Mouse (Mus musculus) heart, postnatal 0 days (tissue): ENCODE data around the gene Ttll7. TPM values are rescaled to one million over a fixed set of nuclear protein-coding genes. Genes with fewer than 3 reads are reported as not detected.

Experiments
- ATAC-seq: fragments of 200-750 bp; cut with Nextera tagmentation; 2 replicates; pipeline ENCODE4 v1.8.0; 2017; ENCODE audit warnings: low read depth, moderate number of reproducible peaks, moderate library complexity; ENCODE audit not compliant: insufficient read depth
- DNase-seq: peaks from one replicate; pipeline ENCODE4 v3.0.0-alpha.2; 2016; ENCODE audit warnings: low spot score
- H3K27ac ChIP-seq: fragments of 300-500 bp; sonication (generic); 2 replicates; pipeline ENCODE4 v1.5.1; 2014; ENCODE audit warnings: low read depth, mild to moderate bottlenecking
- H3K27me3 ChIP-seq: fragments of 300-500 bp; sonication (generic); 2 replicates; pipeline ENCODE4 v1.6.1; 2014; ENCODE audit warnings: low read length, mixed read lengths; ENCODE audit not compliant: control insufficient read depth, insufficient read depth
- H3K36me3 ChIP-seq: fragments of 300-500 bp; sonication (generic); replicated peaks from 2 replicates; pipeline ENCODE4 v1.6.1; 2014; ENCODE audit warnings: low read length, mixed read lengths; ENCODE audit not compliant: control insufficient read depth, insufficient read depth
- H3K4me1 ChIP-seq: fragments of 300-500 bp; sonication (generic); 2 replicates; pipeline ENCODE4 v1.6.1; 2014; ENCODE audit warnings: antibody characterized with exemption; ENCODE audit not compliant: control insufficient read depth, insufficient read depth
- H3K4me2 ChIP-seq: fragments of 300-500 bp; sonication (generic); 2 replicates; pipeline ENCODE4 v1.6.1; 2014; ENCODE audit warnings: low read depth, mild to moderate bottlenecking, low read length, moderate library complexity
- H3K4me3 ChIP-seq: fragments of 300-500 bp; sonication (generic); 2 replicates; pipeline ENCODE4 v1.5.1; 2014; ENCODE audit warnings: low read depth, low read length
- H3K9ac ChIP-seq: fragments of 300-500 bp; sonication (generic); replicated peaks from 2 replicates; pipeline ENCODE4 v1.6.1; 2014; ENCODE audit warnings: low read depth, low read length, mixed read lengths
- H3K9me3 ChIP-seq: fragments of 300-500 bp; sonication (generic); replicated peaks from 2 replicates; pipeline ENCODE4 v1.6.1; 2016; ENCODE audit warnings: low read length; ENCODE audit not compliant: control insufficient read depth
- CTCF ChIP-seq: IDR thresholded peaks from 2 replicates; pipeline ENCODE4 v1.5.1; 2016; ENCODE audit warnings: antibody characterized with exemption, control low read depth, low read depth
- EP300 ChIP-seq: IDR thresholded peaks from 2 replicates; pipeline ENCODE4 v1.6.1; 2016; ENCODE audit warnings: antibody characterized with exemption, low read depth
- WGBS: fragments of 180-500 bp; shearing (Covaris S2); extraction: QIAGEN DNeasy Blood & Tissue Kit; methylation state at CpG from one replicate; pipeline ENCODE4 v1.1.7; 2014; 5-methylcytosine and 5-hydroxymethylcytosine counted together
- polyA plus RNA-seq: library from polyadenylated mRNA; unstranded; fragments of >200 nt; fragmentation: Nextera tagmentation; extraction: Ambion mirVana; gene quantifications from 2 replicates; pipeline ENCODE4 v1.2.1, GENCODE M21; 2015
- total RNA-seq: library from RNA; depleted of rRNA; stranded (reverse); fragments of >200 nt; gene quantifications from 2 replicates; pipeline ENCODE4 v1.2.3, GENCODE M21; 2014; ENCODE audit warnings: low replicate concordance

Ttll7 gene
- total and polyA plus RNA-seq, 2 experiments from 2014 or later: 1.2 to 6.6 TPM

- H3K4me2 ChIP-seq: no peak overlapping the region
- DNase-seq: no peak
- H3K36me3 ChIP-seq: no peaks in the 10 kb centered on the region
- H3K27me3 ChIP-seq: no peaks in the 10 kb centered on the region
- TF ChIP-seq CTCF (no peak), EP300 (no peak)
- H3K9ac ChIP-seq: no peak overlapping the region
- WGBS: 72% methylated on average over 4 of the region's 4 CpGs
- no peaks in the 10 kb centered on the region for H3K9me3 ChIP-seq
- no peak for ATAC-seq
- no peak overlapping the region for H3K27ac ChIP-seq
- no peak overlapping the region for H3K4me3 ChIP-seq
- no peaks in the 10 kb centered on the region for H3K4me1 ChIP-seq
These were observed 115.7 kb downstream of the Ttll7 start for GRCm38 (mm10) chr3:146967834-146968233.

- DNase-seq (no peak), ATAC-seq (no peak)
- no peak for TF ChIP-seq CTCF
- TF ChIP-seq EP300: no peak
- H3K9me3 ChIP-seq: no peaks in the 10 kb centered on the region
- no peaks in the 10 kb centered on the region for H3K27me3 ChIP-seq
- H3K4me2 ChIP-seq: no peak overlapping the region
- H3K4me1 ChIP-seq: no peaks in the 10 kb centered on the region
- no peak overlapping the region for H3K9ac ChIP-seq
- WGBS: 78% methylated on average over 3 of the region's 3 CpGs
- no peak overlapping the region for H3K27ac ChIP-seq
- H3K36me3 ChIP-seq: no peaks in the 10 kb centered on the region
- no peak overlapping the region for H3K4me3 ChIP-seq
These were observed 126.1 kb downstream of the Ttll7 start for GRCm38 (mm10) chr3:146978272-146978671.

GRCm38 (mm10) chr3:146993834-146994669, 141.9 kb downstream of the Ttll7 start:
- Histone ChIP-seq H3K9ac (no peak overlapping the region), H3K4me2 (peak overlapping the region; percentile 49), H3K27ac (no peak overlapping the region), H3K9me3 (no peaks in the 10 kb centered on the region), H3K4me3 (no peak overlapping the region), H3K27me3 (no peaks in the 10 kb centered on the region), H3K4me1 (peaks cover 7% of the 10 kb centered on the region; the same call in 1 of the 2 replicates), H3K36me3 (no peaks in the 10 kb centered on the region)
- DNase-seq (peak; percentile 57), ATAC-seq (peak; percentile 63)
- 40% methylated on average over 26 of the region's 26 CpGs for WGBS
- TF ChIP-seq CTCF: peak; percentile 65
- no peak for TF ChIP-seq EP300

GRCm38 (mm10) chr3:146994670-146995415, 142.7 kb downstream of the Ttll7 start:
- no peaks in the 10 kb centered on the region for H3K9me3 ChIP-seq
- no peak overlapping the region for H3K4me3 ChIP-seq
- peaks cover 11% of the 10 kb centered on the region; the same call in 1 of the 2 replicates for H3K4me1 ChIP-seq
- H3K36me3 ChIP-seq: no peaks in the 10 kb centered on the region
- H3K27me3 ChIP-seq: no peaks in the 10 kb centered on the region
- DNase-seq: no peak
- WGBS: 61% methylated on average over 15 of the region's 15 CpGs
- peak overlapping the region; percentile 49 for H3K4me2 ChIP-seq
- no peak overlapping the region for H3K27ac ChIP-seq
- no peak overlapping the region for H3K9ac ChIP-seq
- no peak for ATAC-seq
- TF ChIP-seq CTCF: no peak
- TF ChIP-seq EP300: no peak

GRCm38 (mm10) chr3:146999148-146999547, 147.0 kb downstream of the Ttll7 start:
- Histone ChIP-seq H3K4me1 (peaks cover 11% of the 10 kb centered on the region; the same call in 1 of the 2 replicates), H3K27me3 (no peaks in the 10 kb centered on the region), H3K4me3 (no peak overlapping the region), H3K9me3 (no peaks in the 10 kb centered on the region), H3K36me3 (no peaks in the 10 kb centered on the region), H3K4me2 (no peak overlapping the region), H3K9ac (no peak overlapping the region), H3K27ac (no peak overlapping the region)
- ATAC-seq (peak; percentile 67), DNase-seq (peak; percentile 28)
- no peak for TF ChIP-seq CTCF
- TF ChIP-seq EP300: no peak
- 44% methylated on average over 2 of the region's 2 CpGs for WGBS
